Mouse (Mus musculus): Measurements from ENCODE around the gene Abcc10.

The Abcc10 gene

DNA sequence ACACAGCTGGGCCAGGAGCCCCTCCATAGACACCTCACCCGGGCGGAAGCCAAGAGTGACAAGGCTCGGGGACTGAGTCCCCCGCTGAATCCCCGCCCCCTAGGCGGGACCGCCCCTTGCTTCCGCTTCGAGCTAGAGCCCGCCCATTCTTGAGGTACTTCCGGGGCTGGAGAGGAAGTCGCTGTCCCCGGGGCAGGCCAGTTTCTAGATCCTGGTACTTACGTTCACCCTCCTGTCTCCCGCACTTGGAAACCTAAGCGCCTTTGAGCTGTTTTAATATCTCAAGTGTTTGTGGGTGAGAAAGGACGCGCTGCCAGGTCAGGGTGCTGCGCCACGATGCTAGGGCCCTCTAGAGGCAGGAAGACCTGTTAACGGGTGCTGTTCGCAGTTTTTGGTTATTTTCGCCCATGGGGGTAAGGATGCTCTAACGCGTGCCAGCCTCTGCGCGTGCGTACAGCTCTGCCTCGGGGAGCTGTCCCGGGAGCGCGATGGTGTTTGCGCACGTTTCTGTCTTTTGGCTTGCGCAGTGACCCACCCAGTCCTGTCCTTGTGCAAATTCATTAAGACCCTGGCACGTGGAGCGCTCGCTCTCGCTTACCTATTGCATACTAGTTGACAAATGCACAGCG, at the start of gene Abcc10:
Abcc10 (minus strand) TSS at position 447 of the 629 bp plus-strand sequence.
- peak; percentile 95 for DNase-seq

DNA sequence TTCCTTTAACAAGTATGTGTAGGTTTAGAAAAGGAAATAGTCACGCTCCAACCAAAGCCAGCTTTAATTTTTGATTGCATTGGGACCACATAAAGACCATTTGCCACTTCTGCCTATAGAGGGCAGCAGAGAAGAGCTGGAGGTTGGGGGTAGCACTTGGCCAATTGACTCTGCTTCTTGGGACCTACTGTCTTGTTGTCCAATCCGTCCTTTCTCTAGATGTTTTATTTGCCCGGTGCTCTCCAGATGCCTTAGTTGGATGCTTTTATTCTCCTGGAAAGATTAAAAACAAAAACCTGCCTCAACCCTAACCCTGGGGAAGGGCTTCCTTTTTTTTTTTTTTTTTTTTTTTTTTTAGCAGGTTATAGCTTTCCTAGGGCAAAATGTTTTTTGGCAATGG, 43.6 kb upstream of the Abcc10 start:
- DNase-seq, result no peak

DNA sequence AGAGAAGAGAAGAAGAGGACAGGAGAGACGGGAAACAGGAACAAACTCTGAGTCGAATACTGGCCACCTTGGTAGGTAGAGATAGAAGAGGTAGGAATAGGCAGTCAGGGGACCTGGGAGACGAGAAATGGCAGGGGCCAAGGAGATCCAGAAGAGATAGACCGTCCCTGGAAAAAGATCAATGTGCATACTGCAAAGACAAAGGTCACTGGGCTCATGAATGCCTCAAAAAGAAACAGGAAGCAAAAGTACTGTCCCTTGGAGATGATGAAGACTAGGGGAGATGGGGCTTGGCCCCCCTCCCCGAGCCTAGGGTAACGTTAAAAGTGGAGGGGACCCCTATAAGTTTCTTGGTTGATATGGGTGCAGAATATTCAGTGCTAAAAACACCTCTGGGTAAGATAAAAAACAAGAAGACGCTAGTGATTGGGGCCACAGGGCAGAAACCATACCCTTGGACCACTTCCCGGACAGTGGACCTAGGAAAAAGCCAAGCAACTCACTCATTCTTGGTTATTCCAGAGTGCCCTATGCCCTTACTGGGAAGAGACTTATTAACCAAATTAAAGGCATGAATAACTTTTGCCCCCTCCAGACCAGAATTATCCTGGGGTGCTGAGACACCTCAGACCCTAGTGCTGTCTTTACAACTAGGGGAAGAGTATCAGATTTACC, 23.0 kb upstream of the Abcc10 start:
- no peak for DNase-seq

DNA sequence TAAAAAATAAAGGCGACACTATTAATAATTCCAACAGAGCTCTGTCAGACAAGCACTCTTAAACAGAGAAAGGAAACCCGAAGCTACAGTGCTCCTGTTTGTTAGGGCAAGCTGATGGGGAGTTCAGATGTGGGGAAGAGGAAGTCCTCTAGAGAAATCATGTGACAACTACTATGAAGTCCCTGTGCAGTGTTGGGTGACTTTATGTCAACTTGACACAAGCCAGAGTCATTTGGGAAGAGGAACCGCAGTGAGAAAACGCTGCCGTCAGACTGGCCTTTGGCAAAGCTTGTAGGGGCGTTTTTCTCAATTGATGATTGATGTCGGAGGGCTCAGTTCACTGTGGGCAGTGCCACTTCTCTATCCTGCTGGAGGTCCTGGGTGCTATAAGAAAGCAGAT, 13.1 kb upstream of the Abcc10 start:
- no peak for DNase-seq

DNA sequence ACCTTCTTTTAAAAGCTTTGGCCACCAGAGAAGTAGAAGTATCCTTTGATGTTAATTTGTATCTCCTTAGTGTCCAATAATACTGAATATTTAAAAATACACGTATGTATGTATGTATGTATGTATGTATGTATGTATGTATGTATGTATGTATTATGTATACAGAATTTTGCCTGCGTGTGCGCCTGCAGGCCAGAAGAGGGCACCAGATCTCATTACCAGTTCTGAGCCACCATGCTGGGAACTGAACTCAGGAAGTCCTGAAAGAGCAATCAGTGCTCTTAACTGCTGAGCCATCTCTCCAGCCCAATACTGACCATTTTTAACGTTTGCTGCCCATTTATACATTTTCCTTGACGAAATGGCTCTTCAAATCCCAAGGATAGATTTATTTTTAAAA, 8.3 kb upstream of the Abcc10 start:
- no peak for DNase-seq

DNA sequence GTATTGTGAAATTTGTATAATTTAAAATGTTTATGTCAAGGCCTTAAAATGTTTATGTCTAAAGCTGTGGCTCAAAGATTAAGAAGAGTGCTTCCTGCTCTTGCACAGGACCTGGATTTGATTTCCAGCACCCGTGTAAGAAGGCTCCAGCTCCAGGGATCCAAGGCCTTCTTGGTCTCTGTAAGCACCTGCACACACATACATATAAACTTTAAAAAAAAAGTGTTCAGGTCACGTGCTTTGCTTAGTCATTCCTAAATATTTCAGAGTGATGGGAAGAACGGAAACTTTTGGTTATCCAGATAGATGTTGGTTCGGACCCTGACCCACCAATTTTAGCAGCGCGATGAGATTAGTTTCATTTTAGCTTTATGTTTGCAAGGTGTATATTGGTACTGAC, 571 bp upstream of the Abcc10 start:
- no peak for DNase-seq

DNA sequence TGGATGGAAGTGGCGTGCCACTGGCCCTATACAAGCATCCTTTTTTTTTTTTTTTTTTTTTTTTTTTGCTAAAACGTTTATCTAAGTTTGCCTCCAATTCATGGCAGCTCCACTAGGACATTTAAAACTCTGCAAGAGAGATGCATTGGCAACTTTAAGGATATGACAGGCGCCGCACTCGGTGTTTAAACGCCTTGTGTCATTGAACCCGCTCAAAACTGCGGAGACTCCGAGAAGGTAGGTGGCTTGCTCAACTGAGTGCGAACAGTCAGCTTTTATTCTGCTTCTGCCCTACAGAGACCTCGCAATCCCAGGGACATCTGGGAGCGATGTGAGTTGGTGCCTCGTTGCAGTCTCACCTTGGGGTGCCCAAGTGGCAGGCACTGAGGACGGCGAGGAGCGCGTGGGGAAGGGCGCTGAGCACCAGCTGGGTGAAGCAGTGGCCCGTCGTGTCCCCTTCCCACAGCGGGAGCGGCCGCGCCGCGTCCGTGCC, 693 bp downstream of the Abcc10 start:
- no peak for DNase-seq

DNA sequence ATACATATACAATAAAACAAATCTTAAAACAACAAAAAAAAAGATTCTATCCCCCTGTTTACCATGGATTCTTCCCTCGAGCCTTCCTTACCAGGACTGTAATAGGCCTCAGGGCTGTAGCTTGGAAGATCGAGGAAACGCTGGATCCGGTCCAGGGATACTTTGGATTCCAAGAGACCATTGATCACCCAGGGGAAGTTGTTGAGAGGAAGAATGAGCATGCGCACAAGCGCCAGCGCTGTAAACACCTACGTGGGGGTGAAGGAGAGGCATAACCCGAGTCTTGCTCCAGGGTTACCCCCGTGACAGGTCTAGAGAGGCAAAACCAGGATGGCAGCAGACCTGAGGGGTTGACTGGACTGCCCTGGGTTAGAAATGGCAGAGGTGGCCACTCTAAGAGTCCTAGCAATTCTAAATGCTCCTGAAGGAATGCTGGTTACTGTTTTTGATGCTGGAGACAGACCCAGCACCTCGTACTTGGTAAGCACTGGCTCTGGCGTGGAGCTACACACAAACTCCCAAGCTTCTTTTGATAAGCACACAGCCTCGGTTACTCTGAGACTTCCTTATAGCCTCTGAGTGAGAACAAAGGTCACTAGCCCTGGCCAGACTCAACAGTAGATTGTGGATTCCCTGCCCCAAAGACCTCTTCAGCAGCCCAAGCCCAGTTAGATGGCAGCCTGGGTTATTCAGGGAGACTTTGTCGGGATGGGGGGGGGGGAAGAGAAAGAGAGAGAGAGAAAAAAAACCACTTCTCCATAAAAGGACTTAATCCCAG, 5.9 kb downstream of the Abcc10 start:
- no peak for DNase-seq

DNA sequence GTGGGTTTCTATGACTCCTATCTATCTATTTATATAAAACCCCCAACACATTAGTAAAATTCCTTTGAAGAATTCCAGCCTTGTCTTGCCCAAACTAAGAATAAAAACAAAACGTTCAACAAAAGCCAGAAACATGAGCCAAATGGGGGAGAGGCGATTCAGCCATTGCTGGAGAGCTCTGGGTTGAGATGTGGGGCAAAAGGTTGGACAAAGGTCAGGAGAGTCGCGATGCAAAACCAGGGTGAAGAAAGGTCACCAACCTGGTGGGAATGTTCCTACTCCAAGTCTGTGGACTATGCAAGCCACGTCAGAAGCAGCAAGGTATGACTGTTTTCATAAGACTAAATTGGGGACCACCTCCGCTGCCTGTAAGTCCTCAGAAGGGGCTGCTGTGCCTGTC, 7.7 kb downstream of the Abcc10 start:
- no peak for DNase-seq

DNA sequence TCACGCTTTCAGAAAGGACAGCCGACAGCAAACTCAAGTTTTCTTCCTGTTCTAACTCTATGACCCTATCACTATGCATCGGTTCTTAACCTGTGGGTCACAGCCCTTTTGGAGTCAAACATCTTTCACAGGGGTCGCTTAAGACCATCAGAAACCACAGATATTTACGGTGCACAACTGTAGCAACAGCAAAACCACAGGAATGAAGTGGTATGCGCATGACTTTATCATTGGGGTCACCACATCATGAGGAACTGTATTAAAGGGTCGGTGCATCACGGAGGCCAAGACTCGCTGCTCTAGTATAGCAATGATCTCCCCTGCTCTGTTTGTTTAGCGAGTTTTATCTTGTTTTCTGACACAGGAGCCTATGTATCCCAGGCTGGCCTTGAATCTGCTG, 12.3 kb downstream of the Abcc10 start:
- DNase-seq, result no peak

DNA sequence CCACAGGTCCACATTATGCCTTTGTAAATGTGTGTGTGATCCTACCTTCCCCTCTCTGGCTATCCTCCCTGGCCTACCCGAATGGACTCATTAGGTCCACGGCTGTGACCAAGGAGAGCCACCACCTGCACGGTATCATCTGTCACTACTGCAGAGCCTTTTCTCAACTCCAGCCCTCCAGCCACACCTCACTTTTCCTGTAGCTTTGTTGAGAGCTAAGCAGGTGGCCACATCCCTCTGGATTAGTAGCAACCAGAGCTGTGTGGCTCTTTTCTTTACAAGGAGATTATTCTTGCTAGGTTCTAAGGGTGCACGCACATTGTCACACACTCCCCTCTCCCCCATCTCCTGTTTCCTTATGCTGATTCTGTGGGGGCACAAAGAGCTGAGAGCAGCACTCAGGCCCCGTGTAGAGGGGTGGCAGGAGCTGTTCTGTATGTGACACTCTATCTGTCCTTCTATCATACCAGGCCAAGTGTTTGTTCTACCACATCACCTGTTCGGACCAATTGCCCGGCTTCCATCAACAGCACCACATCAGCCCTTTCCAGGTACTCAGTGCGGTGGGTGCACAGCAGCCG, 14.9 kb downstream of the Abcc10 start:
- DNase-seq, result no peak

DNA sequence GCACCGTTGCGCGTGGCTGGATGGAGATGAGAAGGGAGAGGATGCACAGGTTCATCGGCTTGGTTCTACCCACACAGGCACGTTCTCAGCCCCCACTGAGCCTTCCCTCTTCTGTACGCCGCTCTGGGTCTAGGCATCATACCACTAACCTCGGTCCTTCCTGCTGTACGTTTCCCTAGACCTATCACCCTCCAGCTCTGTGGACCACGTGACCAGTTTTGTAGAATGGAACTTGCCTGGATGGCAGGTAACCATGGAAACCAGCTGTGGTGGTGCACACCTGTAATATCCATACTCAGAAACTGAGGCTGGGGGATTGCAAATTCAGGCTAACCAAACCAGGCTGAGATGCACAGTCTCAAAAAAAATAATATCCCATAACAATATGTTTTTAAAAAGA, 17.6 kb downstream of the Abcc10 start:
- DNase-seq, result no peak

DNA sequence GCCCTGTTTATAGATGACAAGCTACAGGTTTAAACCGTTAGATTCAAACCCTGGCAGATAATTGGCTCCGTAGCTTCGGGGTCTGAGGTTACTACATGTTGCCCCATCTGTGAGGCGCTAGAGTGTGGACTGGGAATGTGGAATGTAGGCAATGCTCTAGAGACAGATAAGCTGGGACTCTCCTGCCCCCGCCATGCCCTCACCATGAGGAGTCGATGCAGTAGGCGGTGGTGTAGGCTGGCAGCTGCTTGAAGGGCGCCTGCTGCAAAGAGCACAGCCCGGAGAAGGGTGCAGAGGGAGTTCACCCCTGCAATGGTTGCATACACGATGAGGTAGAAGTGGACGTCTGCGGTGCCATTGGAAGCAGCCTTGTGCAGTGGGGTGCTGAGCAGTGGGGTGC, 18.3 kb downstream of the Abcc10 start:
- DNase-seq, result no peak

DNA sequence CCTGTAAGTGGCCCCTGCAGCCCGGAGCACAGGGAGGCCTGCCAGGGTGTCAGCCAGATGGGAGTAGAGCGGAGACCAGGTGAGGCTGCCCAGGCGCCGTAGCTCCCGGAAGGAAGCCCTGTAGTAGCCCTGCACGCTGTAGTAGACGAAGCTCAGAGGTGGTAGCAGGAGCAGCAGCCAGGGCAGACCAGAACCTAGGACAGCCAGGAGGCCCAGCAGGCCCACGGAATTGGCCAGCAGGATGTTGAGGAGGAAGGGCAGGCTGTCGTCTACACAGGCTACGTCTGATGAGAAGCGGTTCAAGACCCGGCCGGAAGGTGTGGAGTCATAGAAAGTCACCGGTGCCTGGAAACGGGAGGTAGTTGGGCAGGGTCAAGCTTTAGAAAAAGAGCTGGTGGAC, 21.2 kb downstream of the Abcc10 start:
- DNase-seq, result no peak

DNA sequence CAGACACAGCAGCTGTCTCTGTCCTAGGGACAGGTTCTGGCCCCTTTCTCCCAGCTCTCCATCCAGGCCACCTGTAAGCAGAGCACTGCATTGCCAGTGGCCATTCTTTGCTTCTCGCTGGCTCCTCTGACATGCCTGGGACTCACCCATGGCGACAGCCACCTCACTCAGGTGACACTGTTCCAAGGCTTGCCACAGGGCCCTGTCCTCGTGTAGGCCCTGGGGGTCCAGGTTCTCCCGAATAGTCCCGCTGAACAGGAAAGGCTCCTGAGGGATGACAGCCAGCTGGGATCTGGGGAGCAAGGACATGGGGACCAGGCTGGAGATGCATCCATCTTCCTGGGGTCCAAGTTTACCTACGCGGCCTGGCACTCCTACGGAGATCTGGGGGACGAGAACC, 24.0 kb downstream of the Abcc10 start:
- no peak for DNase-seq

DNA sequence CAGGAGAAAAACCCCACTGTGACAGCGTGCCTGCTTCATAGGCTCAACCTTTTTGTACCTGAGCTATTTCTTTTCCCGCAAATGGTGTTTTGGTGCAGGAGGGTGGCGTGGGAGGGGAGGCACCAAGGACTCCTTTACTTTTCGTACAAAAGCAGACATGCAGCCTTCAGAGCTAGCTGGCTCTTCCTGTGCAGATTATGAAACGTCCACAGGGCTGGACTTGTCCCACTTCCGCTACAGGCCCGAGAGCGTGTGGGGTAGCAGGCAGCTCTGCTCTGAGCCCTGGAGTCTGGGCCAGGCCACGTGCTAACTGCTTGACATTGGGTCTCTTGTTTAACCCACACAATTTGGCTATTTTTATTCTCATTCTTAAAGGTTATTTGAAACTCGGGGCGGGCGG, 26.3 kb downstream of the Abcc10 start:
- DNase-seq, result no peak

DNA sequence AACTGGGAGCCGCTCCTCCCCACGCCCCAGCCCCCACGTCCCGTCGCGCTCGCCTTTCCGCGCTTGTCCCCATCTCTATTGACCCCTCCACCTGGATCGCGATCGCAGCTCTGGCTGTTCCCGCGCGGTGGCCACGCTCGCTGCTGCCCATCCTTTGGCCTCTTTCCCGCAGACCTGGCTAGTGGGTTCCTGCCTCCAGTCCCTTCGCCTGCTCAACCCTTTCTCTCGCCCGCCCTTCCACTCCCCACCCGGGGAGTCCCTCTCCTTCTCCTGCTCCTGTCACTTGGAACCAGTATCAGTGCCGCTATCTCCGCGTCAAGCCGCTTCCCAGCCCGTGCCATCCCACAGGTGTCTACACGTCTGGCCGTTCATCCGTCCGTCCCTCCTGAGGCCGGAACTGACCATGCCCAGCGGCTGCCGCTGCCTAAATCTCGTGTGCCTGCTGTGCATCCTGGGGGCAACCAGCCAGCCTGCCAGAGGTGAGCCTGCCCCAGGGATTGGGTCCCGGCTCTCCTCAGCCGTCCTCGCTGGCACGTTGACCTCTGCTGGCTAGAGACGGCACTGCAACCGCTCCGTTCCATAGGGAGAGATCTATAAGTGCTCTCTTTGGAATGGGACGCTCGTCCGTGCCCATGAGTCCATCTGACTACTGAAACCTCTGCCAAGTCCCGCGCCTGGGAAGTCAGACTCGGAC, 29.8 kb downstream of the Abcc10 start:
- peak; percentile 86 for DNase-seq

DNA sequence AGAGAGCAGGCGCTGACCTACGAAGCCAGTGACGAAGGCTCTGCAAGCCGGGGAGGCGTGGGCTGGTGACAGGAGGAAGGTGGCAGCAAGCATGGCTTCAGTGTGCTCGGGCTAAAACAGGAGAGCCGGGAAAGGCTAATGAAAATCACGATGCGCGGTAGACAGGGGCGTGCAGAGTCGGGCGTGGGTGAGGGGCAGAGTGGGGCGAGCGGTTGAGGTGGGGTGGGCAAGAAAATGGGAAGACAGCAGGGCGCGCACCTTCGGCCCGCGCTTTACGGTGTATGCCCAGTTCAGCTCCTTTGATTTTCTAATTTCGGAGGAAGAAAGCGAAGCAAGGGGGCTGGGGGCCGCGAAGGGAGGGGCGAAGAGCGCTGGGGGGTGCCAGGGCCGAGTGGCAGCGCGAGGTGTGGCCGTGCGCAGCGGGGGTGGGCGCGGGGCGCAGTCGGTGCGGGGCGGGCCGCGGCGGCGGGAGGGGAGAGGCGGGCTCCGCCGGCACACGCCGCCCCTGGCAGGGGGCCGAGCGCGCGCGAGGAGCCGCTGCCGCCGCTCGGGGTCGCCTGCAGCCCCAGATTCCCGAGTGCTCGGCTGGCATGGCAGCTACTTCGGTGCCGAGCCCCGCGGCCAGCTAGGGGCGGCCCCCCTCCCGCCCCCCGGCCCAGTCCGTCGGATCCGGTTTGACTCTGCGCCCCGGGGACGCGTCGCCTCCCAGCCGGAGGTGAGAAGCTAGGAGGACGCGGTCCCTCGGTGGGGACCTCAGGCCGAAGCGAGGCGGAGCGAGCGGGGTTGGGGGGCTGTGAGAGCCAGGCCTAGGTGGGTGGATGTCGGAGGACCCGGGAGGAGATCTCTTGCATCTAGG, 30.6 kb downstream of the Abcc10 start, which contains the start of gene Dlk2:
Dlk2 (plus strand) TSS at position 58 of the 856 bp plus-strand sequence.
- peak; percentile 76 for DNase-seq

DNA sequence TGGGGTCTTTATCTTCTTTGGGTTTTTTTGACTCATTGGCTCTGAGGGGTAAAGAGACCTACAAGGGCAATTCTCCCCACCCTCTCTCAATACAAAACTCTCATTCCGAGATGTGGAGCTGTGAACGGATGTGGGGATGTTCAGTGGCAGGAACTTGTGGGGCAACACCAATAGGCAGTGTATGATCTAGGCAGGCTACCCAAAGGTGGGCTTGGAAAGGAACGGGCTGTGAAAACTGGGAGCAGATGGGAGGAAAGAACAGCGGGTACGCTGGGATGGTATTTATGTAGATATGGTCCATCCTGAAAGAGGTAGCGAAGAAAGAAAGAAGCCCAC, 31.2 kb downstream of the Abcc10 start:
- no peak for DNase-seq

DNA sequence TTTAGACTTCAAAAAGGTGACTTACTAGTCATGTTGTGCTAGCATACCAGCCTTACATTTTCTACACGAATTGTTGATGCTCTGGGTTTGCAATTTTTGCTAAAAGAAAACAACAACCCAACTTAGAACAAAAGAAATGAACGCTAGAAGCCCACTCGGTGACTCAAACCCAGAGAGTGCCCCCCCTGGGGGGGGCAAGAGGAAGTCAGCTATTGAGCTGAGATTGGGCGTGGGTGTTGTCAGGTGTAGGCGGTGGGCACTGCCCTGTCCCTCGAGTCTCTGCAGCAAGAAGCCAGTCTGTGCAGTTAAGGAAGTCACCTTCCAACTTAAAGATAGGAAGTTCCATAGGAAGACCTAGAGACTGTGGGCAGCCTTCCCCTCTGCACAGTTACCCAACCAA, 31.6 kb downstream of the Abcc10 start:
- no peak for DNase-seq

DNA sequence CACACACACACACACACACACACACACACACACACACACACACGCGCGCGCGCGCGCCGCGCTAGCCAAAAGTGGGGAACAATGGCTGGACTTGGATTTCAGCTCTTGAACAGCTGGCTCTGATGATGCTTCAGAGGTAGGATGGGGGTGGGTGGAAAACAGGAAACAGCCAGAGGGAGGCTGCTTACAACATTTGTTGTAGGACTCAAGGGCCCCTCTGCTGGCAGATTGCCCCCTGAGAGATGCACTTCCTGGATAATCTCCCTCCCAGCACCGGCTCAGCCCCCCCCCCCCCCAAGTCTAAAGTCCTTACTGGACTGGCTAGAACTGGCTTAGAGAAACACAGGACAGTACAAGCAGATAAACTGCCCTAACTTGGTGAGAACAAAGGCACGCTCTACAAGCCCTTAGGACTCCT, 40.5 kb downstream of the Abcc10 start:
- no peak for DNase-seq

DNA sequence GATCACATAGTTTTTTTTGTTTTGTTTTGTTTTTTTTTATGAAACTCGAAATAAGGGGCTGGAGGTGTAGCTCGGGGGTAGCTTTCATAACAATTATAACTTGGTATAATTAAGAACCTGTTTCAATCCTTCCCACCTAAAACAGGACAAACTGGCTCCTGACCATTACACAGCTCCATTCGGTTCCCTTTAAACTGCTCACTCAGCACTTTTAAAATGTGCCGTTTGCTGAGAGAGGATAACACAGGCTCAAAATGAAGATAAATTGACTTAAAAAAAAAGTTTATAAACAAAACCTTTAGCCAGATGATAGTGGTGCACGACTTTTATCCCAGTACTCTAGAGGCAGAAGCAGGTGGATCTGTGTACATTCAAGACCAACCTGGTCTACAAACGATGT, 42.7 kb downstream of the Abcc10 start:
- no peak for DNase-seq
